Mouse (Mus musculus) ZHBTc4 (cell line): ENCODE results near the gene Sec14l4.

ENCODE experiments used
- DNase-seq: peaks from one replicate; pipeline ENCODE4 v3.0.0-alpha.2; 2011; ENCODE audit warnings: low read depth, low spot score

The Sec14l4 gene

GRCm38 (mm10) chr11:4027561-4028334 lies 3.5 kb upstream of the Sec14l4 start:
- DNase-seq = no peak

- peak; percentile 83 for DNase-seq
These were observed 1.9 kb upstream of the Sec14l4 start for GRCm38 (mm10) chr11:4029343-4029742.

- no peak for DNase-seq
These were observed 699 bp downstream of the Sec14l4 start for GRCm38 (mm10) chr11:4031961-4032360.

- DNase-seq = no peak
These were observed 2.2 kb downstream of the Sec14l4 start for GRCm38 (mm10) chr11:4033471-4033870.

GRCm38 (mm10) chr11:4034169-4034568 lies 2.9 kb downstream of the Sec14l4 start:
- DNase-seq = no peak

- DNase-seq = peak; percentile 84
These were observed 4.0 kb downstream of the Sec14l4 start for GRCm38 (mm10) chr11:4035116-4035892.

- DNase-seq = no peak
These were observed 4.7 kb downstream of the Sec14l4 start for GRCm38 (mm10) chr11:4035916-4036315.

GRCm38 (mm10) chr11:4036365-4037084 lies 5.3 kb downstream of the Sec14l4 start:
- DNase-seq = no peak

- no peak for DNase-seq
These were observed 8.7 kb downstream of the Sec14l4 start for GRCm38 (mm10) chr11:4039951-4040350.

GRCm38 (mm10) chr11:4041123-4041625 lies 9.9 kb downstream of the Sec14l4 start:
- no peak for DNase-seq

GRCm38 (mm10) chr11:4043081-4043480 lies 11.8 kb downstream of the Sec14l4 start:
- no peak for DNase-seq

- no peak for DNase-seq
These were observed 15.3 kb downstream of the Sec14l4 start for GRCm38 (mm10) chr11:4046526-4046925.

- no peak for DNase-seq
These were observed 16.5 kb downstream of the Sec14l4 start for GRCm38 (mm10) chr11:4047766-4048165.

- no peak for DNase-seq
These were observed 17.2 kb downstream of the Sec14l4 start for GRCm38 (mm10) chr11:4048438-4048837.

GRCm38 (mm10) chr11:4053586-4053985 lies 22.3 kb downstream of the Sec14l4 start:
- peak; percentile 88 for DNase-seq

GRCm38 (mm10) chr11:4060866-4061575 lies 29.8 kb downstream of the Sec14l4 start:
- no peak for DNase-seq

- DNase-seq = no peak
These were observed 31.3 kb downstream of the Sec14l4 start for GRCm38 (mm10) chr11:4062523-4062922.

GRCm38 (mm10) chr11:4062981-4063380 lies 31.7 kb downstream of the Sec14l4 start:
- DNase-seq = no peak

- DNase-seq = no peak
These were observed 33.4 kb downstream of the Sec14l4 start, which contains the start of gene Sec14l3 for GRCm38 (mm10) chr11:4064627-4065122. TSS of gene Sec14l3 (plus strand) at chr11:4064841.

GRCm38 (mm10) chr11:4069664-4070063 lies 38.4 kb downstream of the Sec14l4 start:
- no peak for DNase-seq

- DNase-seq = peak; percentile 66
These were observed 45.4 kb downstream of the Sec14l4 start for GRCm38 (mm10) chr11:4076633-4077032.
